Mouse (Mus musculus): ENCODE results near the gene Trappc1.

DNA sequence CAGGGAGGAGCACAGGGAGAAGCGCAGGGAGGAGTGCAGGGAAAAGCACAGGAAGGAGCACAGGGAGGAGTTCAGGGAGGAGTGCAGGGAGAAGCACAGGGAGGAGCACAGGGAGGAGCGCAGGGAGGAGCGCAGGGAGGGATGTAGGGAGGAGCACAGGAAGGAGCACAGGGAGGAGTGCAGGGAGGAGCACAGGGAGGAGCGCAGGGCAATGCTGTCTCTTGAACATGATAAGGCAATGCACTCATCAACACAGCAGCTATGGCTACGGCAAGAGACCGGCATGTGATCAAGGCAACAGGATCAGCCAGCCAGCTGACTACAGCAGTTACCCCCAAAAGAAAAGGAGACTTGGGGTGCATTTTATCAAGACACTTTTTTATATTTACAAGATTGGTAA, 7.4 kb upstream of the Trappc1 start:
- TF ChIP-seq CTCF (IDR thresholded peaks at IDR 0.05; ENCODE audit: low read depth) (no peak), EP300 (IDR thresholded peaks at IDR 0.05; ENCODE audit: low read depth) (no peak)
